Mouse (Mus musculus) C2C12 (cell line): ENCODE results near the gene Tenm4. TPM values are rescaled to one million over a fixed set of nuclear protein-coding genes. Genes with fewer than 3 reads are reported as not detected.

Experiments used
- H3K27me3 ChIP-seq: one replicate; pipeline ENCODE4 v1.6.1; 2011; ENCODE audit not compliant: control insufficient read depth, insufficient read depth, insufficient read length
- H3K36me3 ChIP-seq: one replicate; pipeline ENCODE4 v1.6.1; 2011; ENCODE audit not compliant: control insufficient read depth, insufficient read depth
- H3K4me3 ChIP-seq: one replicate; pipeline ENCODE4 v1.5.1; 2011; ENCODE audit warnings: mild to moderate bottlenecking, control low read depth; ENCODE audit not compliant: poor library complexity, insufficient read depth, severe bottlenecking
- H3K79me2 ChIP-seq: one replicate; pipeline ENCODE4 v1.6.1; 2011; ENCODE audit not compliant: control insufficient read depth, insufficient read depth
- H3K79me3 ChIP-seq: one replicate; pipeline ENCODE4 v1.6.1; 2011; ENCODE audit warnings: low read depth, control low read depth
- H3ac ChIP-seq: one replicate; pipeline ENCODE3; 2011; ENCODE audit warnings: low read depth; ENCODE audit not compliant: control insufficient read depth, insufficient read length
- CEBPB ChIP-seq: IDR thresholded peaks from one replicate; pipeline ENCODE4 v1.6.1; 2011; ENCODE audit warnings: low read depth, mild to moderate bottlenecking, control low read depth, moderate library complexity
- CTCF ChIP-seq: IDR thresholded peaks from one replicate; pipeline ENCODE4 v1.5.1; 2011; ENCODE audit not compliant: control insufficient read depth, insufficient read depth, insufficient read length
- FOSL1 ChIP-seq: IDR thresholded peaks from one replicate; pipeline ENCODE4 v1.8.0; 2011; ENCODE audit warnings: mild to moderate bottlenecking, low read length; ENCODE audit not compliant: poor library complexity, insufficient read depth, severe bottlenecking
- MAX ChIP-seq: IDR thresholded peaks from one replicate; pipeline ENCODE4 v1.6.1; 2011; ENCODE audit warnings: mild to moderate bottlenecking, control low read depth
- MYOD1 ChIP-seq: IDR thresholded peaks from one replicate; pipeline ENCODE4 v1.6.1; 2011; ENCODE audit warnings: low read depth; ENCODE audit not compliant: control insufficient read depth, insufficient read length
- MYOG ChIP-seq: IDR thresholded peaks from one replicate; pipeline ENCODE4 v1.6.1; 2011; ENCODE audit not compliant: control insufficient read depth, insufficient read length; ENCODE audit errors: extremely low read depth
- USF1 ChIP-seq: IDR thresholded peaks from one replicate; pipeline ENCODE4 v1.6.1; 2011; ENCODE audit warnings: low read depth, mild to moderate bottlenecking, control low read depth, moderate library complexity
- polyA plus RNA-seq: library from polyadenylated mRNA; unstranded; fragments of >200 nt; fragmentation: generic; extraction: Trizol; gene quantifications from one replicate; pipeline ENCODE4 v1.2.1, GENCODE M21; 2012; ENCODE audit warnings: missing spikeins

Gene Tenm4
- polyA plus RNA-seq, 1 experiment = 0.71 TPM

GRCm38 (mm10) chr7:96649171-96649570 lies 478.1 kb downstream of the Tenm4 start:
- H3K79me2 ChIP-seq = no peaks in the 10 kb centered on the region
- no peaks in the 10 kb centered on the region for H3K79me3 ChIP-seq
- no peaks in the 10 kb centered on the region for H3K36me3 ChIP-seq
- no peak overlapping the region for H3ac ChIP-seq
- no peak overlapping the region for H3K4me3 ChIP-seq
- H3K27me3 ChIP-seq = peaks cover 4% of the 10 kb centered on the region
- TF ChIP-seq USF1 (no peak), CTCF (no peak), CEBPB (no peak), FOSL1 (no peak)

GRCm38 (mm10) chr7:96650435-96650834 lies 479.4 kb downstream of the Tenm4 start:
- Histone ChIP-seq H3ac (no peak overlapping the region), H3K79me3 (no peaks in the 10 kb centered on the region), H3K36me3 (no peaks in the 10 kb centered on the region), H3K79me2 (no peaks in the 10 kb centered on the region), H3K4me3 (no peak overlapping the region), H3K27me3 (no peaks in the 10 kb centered on the region)
- no peak for TF ChIP-seq USF1
- no peak for TF ChIP-seq CEBPB
- no peak for TF ChIP-seq CTCF
- TF ChIP-seq MYOD1 = no peak
- no peak for TF ChIP-seq MYOG
- TF ChIP-seq MAX = no peak
- no peak for TF ChIP-seq FOSL1

- H3K27me3 ChIP-seq = no peaks in the 10 kb centered on the region
- H3ac ChIP-seq = no peak overlapping the region
- TF ChIP-seq FOSL1 (no peak), CEBPB (no peak), MYOG (no peak), USF1 (no peak), MYOD1 (no peak), MAX (no peak), CTCF (no peak)
- H3K79me3 ChIP-seq = no peaks in the 10 kb centered on the region
- no peaks in the 10 kb centered on the region for H3K79me2 ChIP-seq
- H3K36me3 ChIP-seq = no peaks in the 10 kb centered on the region
- H3K4me3 ChIP-seq = no peak overlapping the region
Measured at GRCm38 (mm10) chr7:96651055-96651454, 480.0 kb downstream of the Tenm4 start.

GRCm38 (mm10) chr7:96651626-96652341 lies 480.7 kb downstream of the Tenm4 start:
- Histone ChIP-seq H3K36me3 (no peaks in the 10 kb centered on the region), H3ac (no peak overlapping the region), H3K4me3 (no peak overlapping the region), H3K79me2 (no peaks in the 10 kb centered on the region), H3K27me3 (no peaks in the 10 kb centered on the region), H3K79me3 (no peaks in the 10 kb centered on the region)
- TF ChIP-seq FOSL1 (no peak), CTCF (no peak), MYOD1 (no peak), MYOG (no peak), USF1 (no peak), CEBPB (no peak), MAX (no peak)

- TF ChIP-seq CEBPB = no peak
- no peaks in the 10 kb centered on the region for H3K27me3 ChIP-seq
- no peak overlapping the region for H3K4me3 ChIP-seq
- H3K79me2 ChIP-seq = no peaks in the 10 kb centered on the region
- no peak overlapping the region for H3ac ChIP-seq
- no peaks in the 10 kb centered on the region for H3K36me3 ChIP-seq
- no peaks in the 10 kb centered on the region for H3K79me3 ChIP-seq
Measured at GRCm38 (mm10) chr7:96652844-96653243, 481.8 kb downstream of the Tenm4 start.

- Histone ChIP-seq H3K79me2 (no peaks in the 10 kb centered on the region), H3K36me3 (no peaks in the 10 kb centered on the region), H3ac (no peak overlapping the region), H3K4me3 (no peak overlapping the region), H3K27me3 (no peaks in the 10 kb centered on the region), H3K79me3 (no peaks in the 10 kb centered on the region)
- TF ChIP-seq MYOG (no peak), FOSL1 (no peak), MYOD1 (no peak), CEBPB (no peak), MAX (no peak), USF1 (no peak), CTCF (no peak)
Measured at GRCm38 (mm10) chr7:96654206-96654605, 483.2 kb downstream of the Tenm4 start.
